15 mouse cellular contexts compared by ENCODE assay signal in genomic region chr17:34497319-34497718, GRCm38 (mm10). TPM values are rescaled to one million over a fixed set of nuclear protein-coding genes. Genes with fewer than 3 reads are reported as not detected.
"Had no signal": no experiment of that assay in that cellular context is flagged by ENCODE, and none has a peak within 500 bp of the region (broad histone marks: within the 10 kb centered on the region; RNA-seq: fewer than 3 reads in every experiment).

No protein-coding gene starts in this region.

RNA-seq across cellular contexts. Expression of gene Btnl6, which starts 19.8 kb away (rescaled TPM):
- polyA plus RNA-seq: liver, embryonic 15.5 days; liver, postnatal 0 days; lung, adult 2 months; lung, embryonic 15.5 days; lung, postnatal 0 days; midbrain, embryonic 11.5 days; midbrain, embryonic 13.5 days; midbrain, embryonic 15.5 days; midbrain, postnatal 0 days; neural tube, embryonic 12.5 days; neural tube, embryonic 14.5 days; stomach, embryonic 14.5 days; testis, adult 2 months; urinary bladder, adult 2 months had no signal

RNA-seq across cellular contexts. Expression of gene Btnl4, which starts 20.2 kb away (rescaled TPM):
- polyA plus RNA-seq: liver, embryonic 15.5 days; liver, postnatal 0 days; lung, adult 2 months; lung, embryonic 15.5 days; macrophage; midbrain, embryonic 11.5 days; midbrain, embryonic 13.5 days; midbrain, embryonic 15.5 days; midbrain, postnatal 0 days; neural tube, embryonic 12.5 days; neural tube, embryonic 14.5 days; stomach, embryonic 14.5 days; urinary bladder, adult 2 months had no signal
